Mouse (Mus musculus) heart, embryonic 11.5 days (tissue): ENCODE data around the gene Pdgfc. TPM values are rescaled to one million over a fixed set of nuclear protein-coding genes. Genes with fewer than 3 reads are reported as not detected.

Experiments used
- ATAC-seq: fragments of 200-750 bp; cut with Nextera tagmentation; replicated peaks from 2 replicates; pipeline ENCODE4 v1.8.0; 2017; ENCODE audit warnings: moderate library complexity; ENCODE audit not compliant: insufficient number of reproducible peaks, low FRiP score, low TSS enrichment
- H3K27ac ChIP-seq: fragments of 300-500 bp; sonication (generic); 2 replicates; pipeline ENCODE4 v1.5.1; 2014; ENCODE audit warnings: mild to moderate bottlenecking, low read depth, low read length
- H3K27me3 ChIP-seq: fragments of 300-500 bp; sonication (generic); 2 replicates; pipeline ENCODE4 v1.6.1; 2014; ENCODE audit warnings: mild to moderate bottlenecking, low read length, mixed read lengths; ENCODE audit not compliant: control insufficient read depth, insufficient read depth
- H3K36me3 ChIP-seq: fragments of 300-500 bp; sonication (generic); 2 replicates; pipeline ENCODE4 v1.6.1; 2014; ENCODE audit warnings: mild to moderate bottlenecking, low read length, moderate library complexity, mixed read lengths; ENCODE audit not compliant: control insufficient read depth, insufficient read depth
- H3K4me1 ChIP-seq: fragments of 300-500 bp; sonication (generic); 2 replicates; pipeline ENCODE4 v1.6.1; 2014; ENCODE audit warnings: low read length; ENCODE audit not compliant: control insufficient read depth, insufficient read depth
- H3K4me2 ChIP-seq: fragments of 300-500 bp; sonication (generic); 2 replicates; pipeline ENCODE4 v1.6.1; 2014; ENCODE audit warnings: mild to moderate bottlenecking, moderate library complexity
- H3K4me3 ChIP-seq: fragments of 300-500 bp; sonication (generic); 2 replicates; pipeline ENCODE4 v1.5.1; 2014; ENCODE audit warnings: low read depth, low read length
- H3K9ac ChIP-seq: fragments of 300-500 bp; sonication (generic); 2 replicates; pipeline ENCODE4 v1.6.1; 2014; ENCODE audit warnings: mild to moderate bottlenecking, low read depth, low read length, moderate library complexity
- H3K9me3 ChIP-seq: fragments of 300-500 bp; sonication (generic); replicated peaks from 2 replicates; pipeline ENCODE4 v1.6.1; 2016; ENCODE audit warnings: low read length; ENCODE audit not compliant: control insufficient read depth
- WGBS: fragments of 180-500 bp; shearing (Covaris S2); extraction: QIAGEN DNeasy Blood & Tissue Kit; methylation state at CpG from one replicate; pipeline ENCODE4 v1.1.7; 2014; ENCODE audit not compliant: insufficient replicate concordance; 5-methylcytosine and 5-hydroxymethylcytosine counted together
- polyA plus RNA-seq: library from polyadenylated mRNA; unstranded; fragments of >200 nt; fragmentation: Nextera tagmentation; extraction: Ambion mirVana; gene quantifications from 2 replicates; pipeline ENCODE4 v1.2.1, GENCODE M21; 2014

Pdgfc gene
- polyA plus RNA-seq, 1 experiment from 2014 or later = 12.0 TPM

GRCm38 (mm10) chr3:81197644-81198043, 161.4 kb downstream of the Pdgfc start:
- no peaks in the 10 kb centered on the region for H3K9me3 ChIP-seq
- H3K9ac ChIP-seq = no peak overlapping the region
- WGBS = 92% methylated on average over 4 of the region's 4 CpGs
- no peaks in the 10 kb centered on the region for H3K27me3 ChIP-seq
- no peak overlapping the region for H3K27ac ChIP-seq
- no peak for ATAC-seq
- no peak overlapping the region for H3K4me2 ChIP-seq
- H3K4me1 ChIP-seq = no peaks in the 10 kb centered on the region
- H3K36me3 ChIP-seq = no peaks in the 10 kb centered on the region
- no peak overlapping the region for H3K4me3 ChIP-seq

GRCm38 (mm10) chr3:81200647-81201046, 164.4 kb downstream of the Pdgfc start:
- H3K36me3 ChIP-seq = no peaks in the 10 kb centered on the region
- no peak overlapping the region for H3K4me3 ChIP-seq
- H3K4me2 ChIP-seq = no peak overlapping the region
- H3K9me3 ChIP-seq = no peaks in the 10 kb centered on the region
- H3K27ac ChIP-seq = no peak overlapping the region
- no peak for ATAC-seq
- H3K27me3 ChIP-seq = no peaks in the 10 kb centered on the region
- WGBS = 60% methylated on average over 8 of the region's 8 CpGs
- H3K4me1 ChIP-seq = no peaks in the 10 kb centered on the region
- no peak overlapping the region for H3K9ac ChIP-seq

GRCm38 (mm10) chr3:81205201-81205600, 169.0 kb downstream of the Pdgfc start:
- H3K9me3 ChIP-seq = no peaks in the 10 kb centered on the region
- ATAC-seq = no peak

GRCm38 (mm10) chr3:81208246-81208645, 172.0 kb downstream of the Pdgfc start:
- Histone ChIP-seq H3K27ac (no peak overlapping the region), H3K9me3 (no peaks in the 10 kb centered on the region), H3K4me3 (no peak overlapping the region), H3K36me3 (no peaks in the 10 kb centered on the region), H3K4me1 (no peaks in the 10 kb centered on the region), H3K9ac (no peak overlapping the region), H3K4me2 (no peak overlapping the region), H3K27me3 (no peaks in the 10 kb centered on the region)
- 83% methylated on average over 2 of the region's 2 CpGs for WGBS
- ATAC-seq = no peak

More at GRCm38 (mm10) chr3:81205201-81205600, 169.0 kb downstream of the Pdgfc start:
- no peak overlapping the region for H3K4me2 ChIP-seq
- no peak overlapping the region for H3K9ac ChIP-seq
- 33% methylated on average over 5 of the region's 5 CpGs for WGBS
- H3K4me1 ChIP-seq = no peaks in the 10 kb centered on the region
- no peaks in the 10 kb centered on the region for H3K27me3 ChIP-seq
- no peak overlapping the region for H3K4me3 ChIP-seq
- no peaks in the 10 kb centered on the region for H3K36me3 ChIP-seq
- H3K27ac ChIP-seq = no peak overlapping the region

- WGBS = 84% methylated on average over 3 of the region's 3 CpGs
- H3K4me3 ChIP-seq = no peak overlapping the region
Measured at GRCm38 (mm10) chr3:81211147-81211546, 174.9 kb downstream of the Pdgfc start.

GRCm38 (mm10) chr3:81211666-81212065, 175.4 kb downstream of the Pdgfc start:
- Histone ChIP-seq H3K9me3 (no peaks in the 10 kb centered on the region), H3K36me3 (no peaks in the 10 kb centered on the region), H3K9ac (no peak overlapping the region), H3K4me2 (no peak overlapping the region), H3K4me3 (no peak overlapping the region), H3K27ac (no peak overlapping the region), H3K4me1 (no peaks in the 10 kb centered on the region), H3K27me3 (no peaks in the 10 kb centered on the region)
- 77% methylated on average over 3 of the region's 3 CpGs for WGBS
- no peak for ATAC-seq

More at GRCm38 (mm10) chr3:81211147-81211546, 174.9 kb downstream of the Pdgfc start:
- Histone ChIP-seq H3K9me3 (no peaks in the 10 kb centered on the region), H3K9ac (no peak overlapping the region), H3K4me2 (no peak overlapping the region), H3K36me3 (no peaks in the 10 kb centered on the region), H3K27ac (no peak overlapping the region), H3K27me3 (no peaks in the 10 kb centered on the region), H3K4me1 (no peaks in the 10 kb centered on the region)
- ATAC-seq = no peak

- no peak overlapping the region for H3K27ac ChIP-seq
- no peaks in the 10 kb centered on the region for H3K4me1 ChIP-seq
- no peaks in the 10 kb centered on the region for H3K9me3 ChIP-seq
- no peak overlapping the region for H3K4me2 ChIP-seq
- no peak overlapping the region for H3K9ac ChIP-seq
- no peaks in the 10 kb centered on the region for H3K36me3 ChIP-seq
- H3K27me3 ChIP-seq = no peaks in the 10 kb centered on the region
- ATAC-seq = no peak
- WGBS = 72% methylated on average over 4 of the region's 4 CpGs
- no peak overlapping the region for H3K4me3 ChIP-seq
Measured at GRCm38 (mm10) chr3:81215547-81216118, 179.4 kb downstream of the Pdgfc start.

GRCm38 (mm10) chr3:81221682-81222081, 185.5 kb downstream of the Pdgfc start:
- H3K4me1 ChIP-seq = no peaks in the 10 kb centered on the region
- WGBS = 68% methylated on average over 4 of the region's 4 CpGs
- no peak overlapping the region for H3K27ac ChIP-seq
- H3K4me2 ChIP-seq = no peak overlapping the region
- no peak overlapping the region for H3K4me3 ChIP-seq
- no peaks in the 10 kb centered on the region for H3K36me3 ChIP-seq
- no peak overlapping the region for H3K9ac ChIP-seq
- no peaks in the 10 kb centered on the region for H3K9me3 ChIP-seq
- ATAC-seq = no peak
- H3K27me3 ChIP-seq = no peaks in the 10 kb centered on the region

GRCm38 (mm10) chr3:81228344-81228743, 192.1 kb downstream of the Pdgfc start:
- 52% methylated on average over 4 of the region's 4 CpGs for WGBS
- Histone ChIP-seq H3K9ac (no peak overlapping the region), H3K4me1 (no peaks in the 10 kb centered on the region), H3K4me2 (no peak overlapping the region), H3K4me3 (no peak overlapping the region), H3K27ac (no peak overlapping the region), H3K9me3 (no peaks in the 10 kb centered on the region), H3K27me3 (no peaks in the 10 kb centered on the region), H3K36me3 (no peaks in the 10 kb centered on the region)
- ATAC-seq = no peak
